Mouse (Mus musculus) stomach, postnatal 0 days (tissue): ENCODE data around the gene Acot7. TPM values are rescaled to one million over a fixed set of nuclear protein-coding genes. Genes with fewer than 3 reads are reported as not detected.

Experiments
- ATAC-seq: fragments of 200-750 bp; cut with Nextera tagmentation; 2 replicates; pipeline ENCODE4 v1.8.0; 2017; ENCODE audit not compliant: low FRiP score, low TSS enrichment
- DNase-seq: peaks from one replicate; pipeline ENCODE4 v3.0.0-alpha.2; 2016; ENCODE audit warnings: low spot score
- H3K27ac ChIP-seq: fragments of 300-500 bp; sonication (generic); replicated peaks from 2 replicates; pipeline ENCODE4 v1.5.1; 2014; ENCODE audit warnings: mild to moderate bottlenecking, control low read depth
- H3K27me3 ChIP-seq: fragments of 300-500 bp; sonication (generic); 2 replicates; pipeline ENCODE4 v1.6.1; 2014; ENCODE audit warnings: low read length; ENCODE audit not compliant: control insufficient read depth, insufficient read depth
- H3K36me3 ChIP-seq: fragments of 300-500 bp; sonication (generic); 2 replicates; pipeline ENCODE4 v1.6.1; 2014; ENCODE audit warnings: low read length, mixed read lengths; ENCODE audit not compliant: control insufficient read depth, insufficient read depth
- H3K4me1 ChIP-seq: fragments of 300-500 bp; sonication (generic); replicated peaks from 2 replicates; pipeline ENCODE4 v1.6.1; 2014; ENCODE audit warnings: antibody characterized with exemption; ENCODE audit not compliant: control insufficient read depth, insufficient read depth
- H3K4me2 ChIP-seq: fragments of 300-500 bp; sonication (generic); replicated peaks from 2 replicates; pipeline ENCODE4 v1.6.1; 2014; ENCODE audit warnings: low read depth, mild to moderate bottlenecking, control low read depth, moderate library complexity
- H3K4me3 ChIP-seq: fragments of 300-500 bp; sonication (generic); 2 replicates; pipeline ENCODE4 v1.5.1; 2014; ENCODE audit warnings: low read depth, low read length, control low read depth
- H3K9ac ChIP-seq: fragments of 300-500 bp; sonication (generic); 2 replicates; pipeline ENCODE4 v1.6.1; 2014; ENCODE audit warnings: mild to moderate bottlenecking, low read length, control low read depth, mixed read lengths
- H3K9me3 ChIP-seq: fragments of 300-500 bp; sonication (generic); 2 replicates; pipeline ENCODE4 v1.6.1; 2016; ENCODE audit warnings: low read length; ENCODE audit not compliant: control insufficient read depth
- CTCF ChIP-seq: IDR thresholded peaks from 2 replicates; pipeline ENCODE4 v1.5.1; 2016; ENCODE audit warnings: antibody characterized with exemption, low read depth, mild to moderate bottlenecking, moderate library complexity
- EP300 ChIP-seq: optimal IDR thresholded peaks from 2 replicates; pipeline ENCODE3; 2016; ENCODE audit warnings: antibody characterized with exemption
- WGBS: fragments of 180-500 bp; shearing (Covaris S2); extraction: QIAGEN DNeasy Blood & Tissue Kit; methylation state at CpG from one replicate; pipeline ENCODE4 v1.1.7; 2014; 5-methylcytosine and 5-hydroxymethylcytosine counted together
- polyA plus RNA-seq: library from polyadenylated mRNA; unstranded; fragments of >200 nt; fragmentation: Nextera tagmentation; extraction: Ambion mirVana; gene quantifications from 2 replicates; pipeline ENCODE4 v1.2.1, GENCODE M21; 2015

Gene Acot7
- polyA plus RNA-seq, 1 experiment from 2014 or later: 55.0 TPM

- Histone ChIP-seq H3K4me3 (peak overlapping the region; percentile 67; the same call in 1 of the 2 replicates), H3K4me2 (peak overlapping the region; percentile 93), H3K9me3 (no peaks in the 10 kb centered on the region), H3K27ac (no peak overlapping the region), H3K27me3 (no peaks in the 10 kb centered on the region), H3K9ac (no peak overlapping the region), H3K4me1 (0 out of 2 replicates have a peak, but pooled peaks cover 5% of the 10 kb centered on the region), H3K36me3 (no peaks in the 10 kb centered on the region)
- no peak for DNase-seq
- TF ChIP-seq CTCF: no peak
- TF ChIP-seq EP300: no peak
- ATAC-seq: no peak
- 36% methylated on average over 16 of the region's 16 CpGs for WGBS
Measured at GRCm38 (mm10) chr4:152178916-152179705, 1.2 kb downstream of the Acot7 start.

GRCm38 (mm10) chr4:152179946-152180660, 2.2 kb downstream of the Acot7 start:
- no peak for ATAC-seq
- Histone ChIP-seq H3K9ac (no peak overlapping the region), H3K4me2 (no peak overlapping the region), H3K27ac (no peak overlapping the region), H3K36me3 (no peaks in the 10 kb centered on the region), H3K9me3 (no peaks in the 10 kb centered on the region), H3K27me3 (no peaks in the 10 kb centered on the region), H3K4me1 (0 out of 2 replicates have a peak, but pooled peaks cover 8% of the 10 kb centered on the region), H3K4me3 (no peak overlapping the region)
- 88% methylated on average over 16 of the region's 16 CpGs for WGBS
- no peak for TF ChIP-seq CTCF
- TF ChIP-seq EP300: no peak
- no peak for DNase-seq

DNA sequence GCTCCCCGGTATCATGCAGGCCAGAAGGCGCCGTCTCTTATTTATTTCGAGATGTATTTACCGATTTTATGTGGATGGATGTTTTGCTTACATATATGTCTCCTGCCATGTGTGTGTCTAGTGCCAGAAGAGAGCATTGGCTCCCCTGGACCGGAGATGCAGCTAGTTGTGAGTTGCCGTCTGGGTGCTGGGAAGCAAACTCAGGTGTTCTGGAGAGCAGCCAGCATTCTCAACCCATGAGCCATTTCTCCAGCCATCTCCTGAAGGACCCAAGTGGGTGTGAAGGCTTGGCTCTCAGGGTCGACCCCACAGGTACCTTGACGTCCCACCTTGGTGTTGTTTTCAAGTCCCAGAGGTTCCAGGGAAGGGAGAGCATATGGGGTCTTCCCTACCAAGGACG, 4.3 kb downstream of the Acot7 start:
- TF ChIP-seq EP300: no peak
- no peak for TF ChIP-seq CTCF
- Histone ChIP-seq H3K4me2 (no peak overlapping the region), H3K27ac (no peak overlapping the region), H3K27me3 (no peaks in the 10 kb centered on the region), H3K9me3 (no peaks in the 10 kb centered on the region), H3K9ac (no peak overlapping the region), H3K4me1 (peaks cover 20% of the 10 kb centered on the region), H3K36me3 (no peaks in the 10 kb centered on the region), H3K4me3 (no peak overlapping the region)
- ATAC-seq (no peak), DNase-seq (no peak)
- 82% methylated on average over 10 of the region's 10 CpGs for WGBS

- Histone ChIP-seq H3K27ac (no peak overlapping the region), H3K27me3 (no peaks in the 10 kb centered on the region), H3K4me1 (peaks cover 15% of the 10 kb centered on the region), H3K4me2 (no peak overlapping the region), H3K9me3 (no peaks in the 10 kb centered on the region), H3K36me3 (no peaks in the 10 kb centered on the region), H3K9ac (no peak overlapping the region), H3K4me3 (no peak overlapping the region)
- WGBS: 49% methylated on average over 7 of the region's 7 CpGs
- TF ChIP-seq EP300 (no peak), CTCF (peak; percentile 63)
- DNase-seq (no peak), ATAC-seq (no peak)
Measured at GRCm38 (mm10) chr4:152184353-152185035, 6.6 kb downstream of the Acot7 start.

- Histone ChIP-seq H3K9me3 (no peaks in the 10 kb centered on the region), H3K9ac (peak overlapping the region; percentile 56; the same call in 1 of the 2 replicates), H3K27me3 (no peaks in the 10 kb centered on the region), H3K4me2 (peak overlapping the region; percentile 58), H3K4me1 (peaks cover 15% of the 10 kb centered on the region), H3K4me3 (no peak overlapping the region), H3K36me3 (no peaks in the 10 kb centered on the region), H3K27ac (peak overlapping the region; percentile 95)
- DNase-seq (peak; percentile 55), ATAC-seq (peak; percentile 71)
- WGBS: 4% methylated on average over 3 of the region's 3 CpGs
- no peak for TF ChIP-seq EP300
- TF ChIP-seq CTCF: peak; percentile 70
Measured at GRCm38 (mm10) chr4:152185137-152185509, 7.2 kb downstream of the Acot7 start.
